Mouse (Mus musculus) MEL (cell line): ENCODE data around the gene Kalrn. TPM values are rescaled to one million over a fixed set of nuclear protein-coding genes. Genes with fewer than 3 reads are reported as not detected.

Experiments used
- DNase-seq: peaks from one replicate; pipeline ENCODE4 v3.0.0; 2011; ENCODE audit warnings: low read depth, low spot score
- H3K27ac ChIP-seq: 2 replicates; pipeline ENCODE4 v1.5.1; 2012; ENCODE audit warnings: low read depth, mild to moderate bottlenecking, control low read depth, low read length, moderate library complexity; ENCODE audit not compliant: control insufficient read depth
- H3K27me3 ChIP-seq, 2 experiments: fragments of 150-350 bp in 1 of 2; sonication (generic) in 1 of 2; 2 replicates each; pipeline ENCODE4 v1.6.1; 2012; ENCODE audit warnings: low read length in 2 of 2, mild to moderate bottlenecking in 2 of 2, improper control_type of control experiment in 1 of 2, moderate library complexity in 1 of 2; ENCODE audit not compliant: insufficient read depth in 2 of 2, control insufficient read depth in 1 of 2
- H3K36me3 ChIP-seq, 2 experiments: 2 replicates each; pipeline ENCODE4 v1.6.1; 2012 to 2014; ENCODE audit warnings: low read length in 2 of 2, improper control_type of control experiment in 1 of 2, inconsistent platforms in 1 of 2, mild to moderate bottlenecking in 1 of 2; ENCODE audit not compliant: insufficient read depth in 2 of 2, control insufficient read depth in 1 of 2
- H3K4me1 ChIP-seq, 2 experiments: fragments of 150-350 bp in 1 of 2; sonication (generic) in 1 of 2; 2 replicates each; pipeline ENCODE4 v1.6.1; 2012; ENCODE audit warnings: low read length in 2 of 2, improper control_type of control experiment in 1 of 2, mild to moderate bottlenecking in 1 of 2; ENCODE audit not compliant: insufficient read depth in 2 of 2, control insufficient read depth in 1 of 2
- H3K4me3 ChIP-seq, 2 experiments: fragments of 150-350 bp in 1 of 2; sonication (generic) in 1 of 2; 2 replicates each; pipeline ENCODE4 v1.5.1; 2012; ENCODE audit warnings: low read depth in 2 of 2, low read length in 2 of 2, mild to moderate bottlenecking in 2 of 2, moderate library complexity in 2 of 2, control low read depth in 1 of 2, improper control_type of control experiment in 1 of 2; ENCODE audit not compliant: control insufficient read depth in 1 of 2, insufficient read depth in 1 of 2
- H3K79me2 ChIP-seq: 2 replicates; pipeline ENCODE4 v1.6.1; 2012; ENCODE audit warnings: mild to moderate bottlenecking, low read length, moderate library complexity; ENCODE audit not compliant: control insufficient read depth, poor library complexity, insufficient read depth
- H3K9ac ChIP-seq: 2 replicates; pipeline ENCODE4 v1.6.1; 2012; ENCODE audit warnings: low read depth, mild to moderate bottlenecking, control low read depth, low read length, moderate library complexity; ENCODE audit not compliant: control insufficient read depth, poor library complexity, severe bottlenecking
- H3K9me3 ChIP-seq: fragments of 150-350 bp; sonication (generic); replicated peaks from 2 replicates; pipeline ENCODE4 v1.6.1; 2012; ENCODE audit warnings: mild to moderate bottlenecking, low read length, improper control_type of control experiment, moderate library complexity; ENCODE audit not compliant: insufficient read depth
- BHLHE40 ChIP-seq: IDR thresholded peaks from 2 replicates; pipeline ENCODE4 v1.6.1; 2012; ENCODE audit warnings: low read depth, mild to moderate bottlenecking, inconsistent platforms, low read length, improper control_type of control experiment, borderline replicate concordance
- CHD2 ChIP-seq: IDR thresholded peaks from 2 replicates; pipeline ENCODE4 v1.6.1; 2011; ENCODE audit warnings: low read length, improper control_type of control experiment
- CTCF ChIP-seq, 3 experiments: IDR thresholded peaks in 2 of 3; conservative IDR thresholded peaks in 1 of 3; 2 replicates each; pipeline ENCODE4 v1.5.1; 2011 to 2012; ENCODE audit warnings: low read length in 3 of 3, low read depth in 2 of 3, mild to moderate bottlenecking in 2 of 3, improper control_type of control experiment in 1 of 3, inconsistent platforms in 1 of 3, mixed read lengths in 1 of 3, moderate library complexity in 1 of 3; ENCODE audit not compliant: control insufficient read depth in 1 of 3, insufficient read depth in 1 of 3, poor library complexity in 1 of 3, severe bottlenecking in 1 of 3
- ELF1 ChIP-seq: IDR thresholded peaks from 2 replicates; pipeline ENCODE4 v1.6.1; 2014; ENCODE audit warnings: low read depth, mild to moderate bottlenecking, inconsistent platforms, low read length, improper control_type of control experiment, moderate library complexity
- EP300 ChIP-seq, 2 experiments: IDR thresholded peaks; 2 replicates each; pipeline ENCODE4 v1.6.1; 2011; ENCODE audit warnings: improper control_type of control experiment in 2 of 2, low read length in 2 of 2, low read depth in 1 of 2, mild to moderate bottlenecking in 1 of 2
- ETS1 ChIP-seq: IDR thresholded peaks from 2 replicates; pipeline ENCODE4 v1.6.1; 2012; ENCODE audit warnings: low read depth, mild to moderate bottlenecking, inconsistent platforms, low read length, improper control_type of control experiment, moderate library complexity
- GABPA ChIP-seq: IDR thresholded peaks from 2 replicates; pipeline ENCODE4 v1.6.1; 2012; ENCODE audit warnings: low read depth, mild to moderate bottlenecking, inconsistent platforms, low read length, improper control_type of control experiment, moderate library complexity
- MAX ChIP-seq: IDR thresholded peaks from 2 replicates; pipeline ENCODE4 v1.6.1; 2011; ENCODE audit warnings: low read length, improper control_type of control experiment
- MAZ ChIP-seq: IDR thresholded peaks from 2 replicates; pipeline ENCODE4 v1.6.1; 2012; ENCODE audit warnings: low read depth, mild to moderate bottlenecking, inconsistent platforms, low read length, improper control_type of control experiment
- MXI1 ChIP-seq: IDR thresholded peaks from 2 replicates; pipeline ENCODE4 v1.6.1; 2011; ENCODE audit warnings: mild to moderate bottlenecking, low read depth, low read length, improper control_type of control experiment
- NELFE ChIP-seq: IDR thresholded peaks from 2 replicates; pipeline ENCODE4 v1.6.1; 2011; ENCODE audit warnings: low read depth, low read length, improper control_type of control experiment
- NRF1 ChIP-seq: IDR thresholded peaks from 2 replicates; pipeline ENCODE4 v1.6.1; 2014; ENCODE audit warnings: low read depth, mild to moderate bottlenecking, inconsistent platforms, low read length, improper control_type of control experiment, moderate library complexity; ENCODE audit not compliant: poor library complexity, insufficient read depth, severe bottlenecking
- RCOR1 ChIP-seq: IDR thresholded peaks from 2 replicates; pipeline ENCODE4 v1.6.1; 2012; ENCODE audit warnings: low read depth, mild to moderate bottlenecking, inconsistent platforms, low read length, improper control_type of control experiment
- TAL1 ChIP-seq: IDR thresholded peaks from 2 replicates; pipeline ENCODE4 v1.6.1; 2012; ENCODE audit warnings: mild to moderate bottlenecking, inconsistent platforms, low read length, moderate library complexity, mixed read lengths
- TBP ChIP-seq: IDR thresholded peaks from 2 replicates; pipeline ENCODE4 v1.8.0; 2011; ENCODE audit warnings: low read depth, low read length, improper control_type of control experiment
- TCF12 ChIP-seq: IDR thresholded peaks from 2 replicates; pipeline ENCODE4 v1.6.1; 2014; ENCODE audit warnings: low read depth, mild to moderate bottlenecking, inconsistent platforms, low read length, improper control_type of control experiment, moderate library complexity
- USF1 ChIP-seq: IDR thresholded peaks from 2 replicates; pipeline ENCODE4 v1.6.1; 2014; ENCODE audit warnings: low read depth, mild to moderate bottlenecking, inconsistent platforms, low read length, improper control_type of control experiment, moderate library complexity
- USF2 ChIP-seq, 2 experiments: IDR thresholded peaks; 2 replicates each; pipeline ENCODE4 v1.6.1; 2011 to 2012; ENCODE audit warnings: improper control_type of control experiment in 2 of 2, low read length in 2 of 2, borderline replicate concordance in 1 of 2, inconsistent platforms in 1 of 2, low read depth in 1 of 2, mild to moderate bottlenecking in 1 of 2; ENCODE audit not compliant: insufficient read depth in 1 of 2
- ZKSCAN1 ChIP-seq: IDR thresholded peaks from 2 replicates; pipeline ENCODE4 v1.6.1; 2012; ENCODE audit warnings: low read depth, mild to moderate bottlenecking, inconsistent platforms, low read length, improper control_type of control experiment, moderate library complexity
- ZMIZ1 ChIP-seq: IDR thresholded peaks from 2 replicates; pipeline ENCODE4 v1.6.1; 2012; ENCODE audit warnings: low read depth, mild to moderate bottlenecking, inconsistent platforms, low read length, improper control_type of control experiment, moderate library complexity
- polyA plus RNA-seq, 2 experiments: library from polyadenylated mRNA; stranded (reverse) in 1 of 2; unstranded in 1 of 2; fragments of >175 nt in 1 of 2; fragments of >200 nt in 1 of 2; gene quantifications; 2 replicates each; pipeline versions ENCODE4 v1.2.1 to v1.2.4; 2012; ENCODE audit warnings: low replicate concordance in 2 of 2, low read depth in 1 of 2; ENCODE audit not compliant: insufficient read length in 2 of 2, insufficient read depth in 1 of 2, missing spikeins in 1 of 2
- total RNA-seq: library from RNA; depleted of rRNA; stranded (reverse); fragments of 300-350 nt; gene quantifications from 2 replicates; pipeline ENCODE4 v1.2.3, GENCODE M21; 2012

Kalrn gene
- total and polyA plus RNA-seq, 3 experiments = 10.4 to 11.8 TPM; not detected in 1

DNA sequence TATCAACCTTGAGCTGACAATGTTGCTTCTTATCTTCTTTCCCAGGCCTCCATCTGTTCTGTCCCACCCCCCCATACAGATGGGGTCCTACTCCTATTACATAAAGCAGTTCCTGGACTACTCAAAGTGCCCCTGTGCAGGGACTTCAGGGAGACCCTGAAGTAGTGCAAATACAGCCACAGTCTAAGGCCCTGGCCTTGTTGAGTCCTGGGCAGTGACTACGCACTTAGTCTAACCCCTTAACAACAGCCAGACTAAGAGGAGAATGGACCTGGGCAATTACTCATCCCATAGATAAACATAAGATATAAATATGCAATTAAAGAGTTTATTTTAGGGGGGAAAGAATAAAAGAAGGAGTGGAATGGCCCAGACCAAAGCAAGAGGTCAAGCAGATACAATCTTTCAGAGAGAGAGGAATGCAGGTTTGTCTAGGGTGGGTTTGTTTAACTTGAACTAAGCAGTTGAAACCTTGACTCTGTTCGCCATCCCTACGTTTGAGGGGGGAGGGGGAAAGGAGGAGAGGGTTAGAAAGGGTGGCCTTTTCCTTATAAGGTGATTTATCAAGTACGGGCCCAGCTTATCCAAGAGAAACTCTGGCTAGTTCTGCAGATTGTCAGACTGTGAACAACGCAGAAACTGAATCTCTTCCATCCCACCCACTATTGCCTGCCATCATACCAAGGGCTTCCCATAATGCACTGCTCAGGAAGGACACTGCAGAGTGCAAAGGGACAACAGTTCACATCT, 44.9 kb downstream of the Kalrn start:
- Histone ChIP-seq H3K36me3 (no peaks in the 10 kb centered on the region), H3K27ac (no peak overlapping the region), H3K27me3 (no peaks in the 10 kb centered on the region), H3K4me1 (no peaks in the 10 kb centered on the region), H3K4me3 (no peak overlapping the region)
- no peak for DNase-seq
- TF ChIP-seq ETS1 = no peak
- TF ChIP-seq MAX = no peak
- TF ChIP-seq GABPA = no peak
- TF ChIP-seq ZKSCAN1 = no peak
- TF ChIP-seq TBP = no peak
- TF ChIP-seq ELF1 = no peak
- TF ChIP-seq, all 39 proteins: peak for 0
- H3K9ac ChIP-seq = no peak overlapping the region
- no peaks in the 10 kb centered on the region for H3K79me2 ChIP-seq
- H3K9me3 ChIP-seq = no peaks in the 10 kb centered on the region

DNA sequence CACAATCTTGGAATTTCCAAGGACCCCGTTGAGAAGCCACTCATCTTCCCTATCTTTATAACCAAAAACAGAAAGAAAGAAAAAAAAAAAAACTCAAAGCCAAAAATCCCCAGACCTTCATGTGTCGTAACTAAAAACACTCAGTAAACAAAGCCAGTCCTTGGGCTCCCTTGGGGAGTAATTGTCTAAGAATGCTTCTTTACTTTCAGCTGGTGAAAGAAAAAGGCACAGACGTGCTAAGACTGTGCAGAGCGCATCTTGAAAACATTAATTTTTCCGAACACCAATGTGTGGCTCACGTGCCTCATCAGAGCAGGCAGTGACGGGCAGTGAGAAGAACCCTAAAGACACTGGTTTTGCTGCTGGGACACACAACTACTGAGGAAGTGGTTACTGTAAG, 47.0 kb downstream of the Kalrn start:
- H3K4me3 ChIP-seq = no peak overlapping the region
- DNase-seq = no peak
- no peak overlapping the region for H3K27ac ChIP-seq
- H3K9ac ChIP-seq = no peak overlapping the region
- TF ChIP-seq USF1 (no peak), MAZ (no peak), CTCF (IDR thresholded peaks at IDR 0.05 in 2 of 3, conservative IDR thresholded peaks at IDR 0.05 in 1 of 3; ENCODE audit: control insufficient read depth in 1 of 3, insufficient read depth in 1 of 3, low read depth in 2 of 3, low read length in 3 of 3, poor library complexity in 1 of 3, severe bottlenecking in 1 of 3) (no peak), CHD2 (no peak), TCF12 (no peak)
- TF ChIP-seq, all 39 proteins: peak for 0
- Histone ChIP-seq H3K27me3 (no peaks in the 10 kb centered on the region), H3K9me3 (no peaks in the 10 kb centered on the region), H3K36me3 (no peaks in the 10 kb centered on the region), H3K4me1 (no peaks in the 10 kb centered on the region), H3K79me2 (no peaks in the 10 kb centered on the region)

DNA sequence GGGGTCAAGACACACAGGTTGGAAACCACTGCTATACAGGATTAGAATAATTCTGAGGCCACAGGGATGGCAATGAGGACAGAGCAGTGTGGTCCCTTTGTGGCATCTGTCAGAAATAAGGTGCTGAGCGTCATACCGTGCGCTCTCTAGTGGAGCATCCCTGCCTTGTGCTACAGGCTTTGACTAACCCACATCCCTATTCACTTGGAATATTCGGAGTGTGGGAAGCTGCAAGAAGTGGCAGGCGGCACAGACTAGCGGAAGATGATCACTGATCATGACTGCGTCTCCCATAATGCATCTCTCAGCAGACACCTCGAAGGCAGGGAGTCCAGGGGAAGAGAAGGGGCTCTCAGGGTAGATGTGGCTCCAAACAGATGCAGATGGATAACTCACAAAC, 47.5 kb downstream of the Kalrn start:
- Histone ChIP-seq H3K4me1 (no peaks in the 10 kb centered on the region), H3K4me3 (no peak overlapping the region), H3K36me3 (no peaks in the 10 kb centered on the region), H3K27me3 (no peaks in the 10 kb centered on the region), H3K9ac (no peak overlapping the region), H3K27ac (no peak overlapping the region), H3K79me2 (no peaks in the 10 kb centered on the region), H3K9me3 (no peaks in the 10 kb centered on the region)
- TF ChIP-seq NELFE = no peak
- no peak for TF ChIP-seq BHLHE40
- no peak for TF ChIP-seq RCOR1
- no peak for TF ChIP-seq ZMIZ1
- TF ChIP-seq EP300 (IDR thresholded peaks at IDR 0.05; ENCODE audit: low read depth in 1 of 2, low read length in 2 of 2) = no peak
- TF ChIP-seq USF2 (IDR thresholded peaks at IDR 0.05; ENCODE audit: borderline replicate concordance in 1 of 2, insufficient read depth in 1 of 2, low read depth in 1 of 2, low read length in 2 of 2) = no peak
- TF ChIP-seq MXI1 = no peak
- TF ChIP-seq TAL1 = no peak
- no peak for TF ChIP-seq MAZ
- TF ChIP-seq NRF1 = no peak
- TF ChIP-seq MAX = no peak
- DNase-seq = no peak
